ENCODE assay signal across 10 mouse cellular contexts in genomic region chr9:96916076-96916475, GRCm38 (mm10). TPM values are rescaled to one million over a fixed set of nuclear protein-coding genes. Genes with fewer than 3 reads are reported as not detected.
DNase-seq lines count a peak whose midpoint lies in the region; ATAC-seq lines count a peak whose summit lies in the region.
"Had no signal": no experiment of that assay in that cellular context is flagged by ENCODE, and none has a peak within 500 bp of the region (broad histone marks: within the 10 kb centered on the region; RNA-seq: fewer than 3 reads in every experiment).

No protein-coding gene starts in this region.

- H3K4me1 ChIP-seq in intestine, embryonic 14.5 days (replicated peaks; ENCODE audit: control insufficient read depth, insufficient read depth, low read length), result no peaks in the 10 kb centered on the region; the same call in 1 of the 2 replicates
- H3K4me1 ChIP-seq in intestine, embryonic 15.5 days (replicated peaks), result no peaks in the 10 kb centered on the region
- H3K4me1 ChIP-seq in neural tube, embryonic 12.5 days, result no peaks in the 10 kb centered on the region
- peaks cover 6% of the 10 kb centered on the region; the same call in 1 of the 2 replicates for H3K4me1 ChIP-seq in neural tube, embryonic 15.5 days
- H3K4me1 ChIP-seq in liver, embryonic 11.5 days (replicated peaks; ENCODE audit: control insufficient read depth, insufficient read depth, low read length), result no peaks in the 10 kb centered on the region
- H3K4me1 ChIP-seq: liver, embryonic 15.5 days had no signal

- no peak overlapping the region for H3K27ac ChIP-seq in intestine, embryonic 14.5 days (ENCODE audit: low read depth)
- H3K27ac ChIP-seq in intestine, embryonic 15.5 days, result no peak overlapping the region
- H3K27ac ChIP-seq in neural tube, embryonic 12.5 days, result no peak overlapping the region
- H3K27ac ChIP-seq in neural tube, embryonic 15.5 days (replicated peaks), result no peak overlapping the region
- no peak overlapping the region for H3K27ac ChIP-seq in liver, embryonic 11.5 days (ENCODE audit: low read depth, low read length)
- H3K27ac ChIP-seq: limb, embryonic 10.5 days; liver, embryonic 15.5 days had no signal

- H3K36me3 ChIP-seq in intestine, embryonic 14.5 days (ENCODE audit: control insufficient read depth, insufficient read depth, low read length), result no peaks in the 10 kb centered on the region
- H3K36me3 ChIP-seq in intestine, embryonic 15.5 days, result no peaks in the 10 kb centered on the region
- no peaks in the 10 kb centered on the region for H3K36me3 ChIP-seq in neural tube, embryonic 12.5 days
- no peaks in the 10 kb centered on the region for H3K36me3 ChIP-seq in neural tube, embryonic 15.5 days
- no peaks in the 10 kb centered on the region for H3K36me3 ChIP-seq in liver, embryonic 11.5 days (ENCODE audit: control insufficient read depth, insufficient read depth, low read length)
- H3K36me3 ChIP-seq: limb, embryonic 10.5 days; liver, embryonic 15.5 days had no signal

- no peak overlapping the region for H3K4me2 ChIP-seq in intestine, embryonic 14.5 days (ENCODE audit: low read length)
- no peak overlapping the region for H3K4me2 ChIP-seq in intestine, embryonic 15.5 days (replicated peaks)
- H3K4me2 ChIP-seq in neural tube, embryonic 12.5 days (replicated peaks), result no peak overlapping the region
- H3K4me2 ChIP-seq in neural tube, embryonic 15.5 days, result no peak overlapping the region
- no peak overlapping the region for H3K4me2 ChIP-seq in liver, embryonic 11.5 days
- H3K4me2 ChIP-seq: liver, embryonic 15.5 days had no signal

- H3K4me3 ChIP-seq in intestine, embryonic 14.5 days (ENCODE audit: low read depth, low read length), result no peak overlapping the region
- no peak overlapping the region for H3K4me3 ChIP-seq in intestine, embryonic 15.5 days (replicated peaks)
- H3K4me3 ChIP-seq in neural tube, embryonic 12.5 days, result no peak overlapping the region
- H3K4me3 ChIP-seq in neural tube, embryonic 15.5 days (replicated peaks), result no peak overlapping the region
- no peak overlapping the region for H3K4me3 ChIP-seq in liver, embryonic 11.5 days (ENCODE audit: low read depth, low read length)
- H3K4me3 ChIP-seq: limb, embryonic 10.5 days; liver, embryonic 15.5 days had no signal

- WGBS in intestine, embryonic 14.5 days, result 38% methylated on average over 7 of the region's 7 CpGs
- 42% methylated on average over 7 of the region's 7 CpGs for WGBS in intestine, embryonic 15.5 days
- WGBS in neural tube, embryonic 12.5 days, result 57% methylated on average over 7 of the region's 7 CpGs
- 57% methylated on average over 7 of the region's 7 CpGs for WGBS in neural tube, embryonic 15.5 days
- 53% methylated on average over 7 of the region's 7 CpGs for WGBS in liver, embryonic 11.5 days

- peak; percentile 4; the same call in 1 of the 2 replicates for ATAC-seq in intestine, embryonic 14.5 days (replicated peaks; ENCODE audit: low FRiP score, low TSS enrichment, low read depth)
- no peak for ATAC-seq in intestine, embryonic 15.5 days
- ATAC-seq in neural tube, embryonic 12.5 days (ENCODE audit: low FRiP score, low read depth), result peak; percentile 51
- no peak for ATAC-seq in neural tube, embryonic 15.5 days (ENCODE audit: low FRiP score)
- ATAC-seq in liver, embryonic 11.5 days (replicated peaks; ENCODE audit: low FRiP score), result no peak

- DNase-seq in adrenal gland, postnatal 14 days, result peak; percentile 9
- DNase-seq in adrenal gland, postnatal 25 days, result no peak
- no peak for DNase-seq in intestine, embryonic 14.5 days (ENCODE audit: low spot score)
- DNase-seq in liver, embryonic 11.5 days (ENCODE audit: low spot score), result no peak
- no peak for DNase-seq in gastrocnemius, postnatal 4 days (ENCODE audit: low spot score in 2 of 2)

- H3K9ac ChIP-seq in intestine, embryonic 14.5 days (ENCODE audit: low read length), result no peak overlapping the region
- H3K9ac ChIP-seq in intestine, embryonic 15.5 days, result no peak overlapping the region
- H3K9ac ChIP-seq in neural tube, embryonic 12.5 days, result no peak overlapping the region
- no peak overlapping the region for H3K9ac ChIP-seq in neural tube, embryonic 15.5 days (replicated peaks)
- H3K9ac ChIP-seq in liver, embryonic 11.5 days (ENCODE audit: low read depth, low read length), result no peak overlapping the region
- H3K9ac ChIP-seq: liver, embryonic 15.5 days had no signal

- H3K27me3 ChIP-seq in intestine, embryonic 14.5 days (replicated peaks; ENCODE audit: control insufficient read depth, insufficient read depth, low read length), result no peaks in the 10 kb centered on the region
- H3K27me3 ChIP-seq in intestine, embryonic 15.5 days (replicated peaks), result no peaks in the 10 kb centered on the region
- no peaks in the 10 kb centered on the region for H3K27me3 ChIP-seq in neural tube, embryonic 12.5 days (replicated peaks)
- no peaks in the 10 kb centered on the region for H3K27me3 ChIP-seq in neural tube, embryonic 15.5 days (replicated peaks)
- H3K27me3 ChIP-seq in liver, embryonic 11.5 days (replicated peaks; ENCODE audit: control insufficient read depth, insufficient read depth, low read length), result no peaks in the 10 kb centered on the region

- H3K9me3 ChIP-seq in intestine, embryonic 14.5 days (ENCODE audit: control insufficient read depth, low read length), result no peaks in the 10 kb centered on the region
- H3K9me3 ChIP-seq in intestine, embryonic 15.5 days, result no peaks in the 10 kb centered on the region
- peaks cover 6% of the 10 kb centered on the region for H3K9me3 ChIP-seq in neural tube, embryonic 12.5 days
- H3K9me3 ChIP-seq in neural tube, embryonic 15.5 days (replicated peaks), result no peaks in the 10 kb centered on the region
- peaks cover 3% of the 10 kb centered on the region; the same call in 1 of the 2 replicates for H3K9me3 ChIP-seq in liver, embryonic 11.5 days (ENCODE audit: control insufficient read depth, low read length)
- H3K9me3 ChIP-seq: limb, embryonic 10.5 days; liver, embryonic 15.5 days had no signal

RNA-seq across cellular contexts. Expression of gene Pxylp1, which starts 23.6 kb away (rescaled TPM):
- total RNA-seq in adrenal gland, postnatal 14 days (2021), result 8.0 and 8.4 TPM in 2 replicates
- total RNA-seq in adrenal gland, postnatal 25 days (2021), result 7.8 and 13.1 TPM in 2 replicates
- polyA plus RNA-seq in intestine, embryonic 14.5 days (2014; fragmentation: Nextera tagmentation; extraction: Ambion mirVana), result 56.2 and 67.0 TPM in 2 replicates
- polyA plus RNA-seq in intestine, embryonic 15.5 days (2015; fragmentation: Nextera tagmentation; extraction: Ambion mirVana), result 37.6 and 41.5 TPM in 2 replicates
- 41.2 and 42.6 TPM in 2 replicates for polyA plus RNA-seq in neural tube, embryonic 12.5 days (2016; fragmentation: Nextera tagmentation; extraction: Ambion mirVana)
- polyA plus RNA-seq in neural tube, embryonic 15.5 days (2015; fragmentation: Nextera tagmentation; extraction: Ambion mirVana), result 24.8 and 25.6 TPM in 2 replicates
- 3.4 and 5.5 TPM in 2 replicates for polyA plus RNA-seq in liver, embryonic 11.5 days (2014; fragmentation: Nextera tagmentation; extraction: Ambion mirVana)
- 1 to 10 TPM; 7.4 to 7.6 TPM for total RNA-seq in gastrocnemius, postnatal 4 days (2021)

Comparison
In these comparisons a context has a peak if more than half of its experiments do, and no peak if none do; other contexts are left out.
1. ATAC-seq: peak in intestine, embryonic 14.5 days (single experiment) and neural tube, embryonic 12.5 days (single experiment); none in intestine, embryonic 15.5 days (single experiment), neural tube, embryonic 15.5 days (single experiment) and liver, embryonic 11.5 days (single experiment).